Mouse (Mus musculus) natural killer cell, adult 2 months (primary cell): ENCODE results near the gene Dzip1.

Experiments used
- DNase-seq, 2 experiments: peaks; one replicate each; pipeline ENCODE4 v3.0.0; 2022; ENCODE audit warnings: low spot score in 2 of 2

The Dzip1 gene

GRCm38 (mm10) chr14:118922251-118922650 lies 3.0 kb downstream of the Dzip1 start:
- DNase-seq, result no peak

- no peak for DNase-seq
Measured at GRCm38 (mm10) chr14:118920654-118921053, 4.6 kb downstream of the Dzip1 start.

GRCm38 (mm10) chr14:118919025-118919424 lies 6.2 kb downstream of the Dzip1 start:
- DNase-seq, result peak in 1 of 2 experiments; percentile 17

- DNase-seq, result no peak
Measured at GRCm38 (mm10) chr14:118913651-118914050, 11.6 kb downstream of the Dzip1 start.

- no peak for DNase-seq
Measured at GRCm38 (mm10) chr14:118911521-118911920, 13.7 kb downstream of the Dzip1 start.

GRCm38 (mm10) chr14:118910332-118911222 lies 14.7 kb downstream of the Dzip1 start:
- DNase-seq, result peak in 1 of 2 experiments; percentile 26

- DNase-seq, result no peak
Measured at GRCm38 (mm10) chr14:118909872-118910271, 15.4 kb downstream of the Dzip1 start.

- no peak for DNase-seq
Measured at GRCm38 (mm10) chr14:118907592-118907991, 17.7 kb downstream of the Dzip1 start.

- DNase-seq, result no peak
Measured at GRCm38 (mm10) chr14:118903867-118904562, 21.2 kb downstream of the Dzip1 start.

GRCm38 (mm10) chr14:118903397-118903796 lies 21.9 kb downstream of the Dzip1 start:
- no peak for DNase-seq

GRCm38 (mm10) chr14:118900911-118901310 lies 24.3 kb downstream of the Dzip1 start:
- DNase-seq, result no peak

- no peak for DNase-seq
Measured at GRCm38 (mm10) chr14:118899940-118900339, 25.3 kb downstream of the Dzip1 start.

GRCm38 (mm10) chr14:118895655-118896054 lies 29.6 kb downstream of the Dzip1 start:
- DNase-seq, result no peak

- DNase-seq, result no peak
Measured at GRCm38 (mm10) chr14:118895228-118895627, 30.0 kb downstream of the Dzip1 start.

GRCm38 (mm10) chr14:118890101-118890500 lies 35.2 kb downstream of the Dzip1 start:
- no peak for DNase-seq

GRCm38 (mm10) chr14:118884250-118884556 lies 41.1 kb downstream of the Dzip1 start:
- no peak for DNase-seq

GRCm38 (mm10) chr14:118883344-118884249 lies 41.7 kb downstream of the Dzip1 start:
- no peak for DNase-seq

GRCm38 (mm10) chr14:118880696-118881095 lies 44.6 kb downstream of the Dzip1 start:
- no peak for DNase-seq

- no peak for DNase-seq
Measured at GRCm38 (mm10) chr14:118878346-118878910, 46.8 kb downstream of the Dzip1 start.

GRCm38 (mm10) chr14:118874786-118875415 lies 50.4 kb downstream of the Dzip1 start:
- no peak for DNase-seq

- no peak for DNase-seq
Measured at GRCm38 (mm10) chr14:118874126-118874525, 51.1 kb downstream of the Dzip1 start.
